Mouse (Mus musculus) G1E (cell line): ENCODE measurements around the gene Jade2. TPM values are rescaled to one million over a fixed set of nuclear protein-coding genes. Genes with fewer than 3 reads are reported as not detected.

Experiments used
- ATAC-seq: 2 replicates; pipeline ENCODE4 v1.8.0; 2016; ENCODE audit warnings: mild to moderate bottlenecking; ENCODE audit not compliant: insufficient number of reproducible peaks, poor library complexity, low FRiP score, severe bottlenecking; ENCODE audit errors: extremely low read depth
- DNase-seq: peaks from one replicate; pipeline ENCODE4 v3.0.0; 2012; ENCODE audit warnings: low spot score
- H3K27me3 ChIP-seq: 2 replicates; pipeline ENCODE4 v1.6.1; 2012; ENCODE audit warnings: mild to moderate bottlenecking, low read length, inconsistent platforms; ENCODE audit not compliant: insufficient read depth
- H3K36me3 ChIP-seq: replicated peaks from 2 replicates; pipeline ENCODE3; 2012; ENCODE audit warnings: mild to moderate bottlenecking, inconsistent platforms
- H3K4me1 ChIP-seq: 2 replicates; pipeline ENCODE4 v1.6.1; 2012; ENCODE audit warnings: low read depth, low read length, inconsistent platforms, mixed read lengths; ENCODE audit not compliant: insufficient read depth
- H3K4me3 ChIP-seq: 2 replicates; pipeline ENCODE4 v1.5.1; 2012; ENCODE audit warnings: low read depth, mild to moderate bottlenecking, inconsistent platforms, low read length, moderate library complexity, mixed read lengths
- H3K9me3 ChIP-seq: replicated peaks from 2 replicates; pipeline ENCODE4 v1.6.1; 2012; ENCODE audit warnings: inconsistent platforms
- CTCF ChIP-seq: IDR thresholded peaks from 2 replicates; pipeline ENCODE4 v1.5.1; 2012; ENCODE audit warnings: low read depth, low read length, inconsistent platforms, mixed read lengths
- GATA1 ChIP-seq: IDR thresholded peaks from 2 replicates; pipeline ENCODE4 v1.6.1; 2012; ENCODE audit warnings: borderline replicate concordance, low read length, inconsistent platforms, mixed read lengths
- GATA2 ChIP-seq: IDR thresholded peaks from 2 replicates; pipeline ENCODE4 v1.6.1; 2012; ENCODE audit warnings: low read depth, low read length, inconsistent platforms, borderline replicate concordance
- POLR2AphosphoS5 ChIP-seq: IDR thresholded peaks from 2 replicates; pipeline ENCODE4 v1.6.1; 2012; ENCODE audit warnings: low read depth, low read length, inconsistent platforms; ENCODE audit not compliant: insufficient replicate concordance
- TAL1 ChIP-seq: conservative IDR thresholded peaks from 2 replicates; pipeline ENCODE4 v1.6.1; 2012; ENCODE audit warnings: low read depth, low read length, inconsistent platforms, mixed read lengths
- polyA plus RNA-seq: library from polyadenylated mRNA; stranded (reverse); fragments of >175 nt; gene quantifications from 2 replicates; pipeline ENCODE4 v1.2.3, GENCODE M21; 2012
- total RNA-seq, 2 experiments: library from RNA; stranded (forward) in 1 of 2; stranded (reverse) in 1 of 2; fragments of 200-1000 nt in 1 of 2; fragments of >200 nt in 1 of 2; fragmentation: Nextera tagmentation in 1 of 2; gene quantifications; 2 replicates each; pipeline ENCODE4 v1.2.3; 2014 to 2017

Jade2 gene
- total and polyA plus RNA-seq, 3 experiments, result 7.0 to 13.7 (median 8.4) TPM

DNA sequence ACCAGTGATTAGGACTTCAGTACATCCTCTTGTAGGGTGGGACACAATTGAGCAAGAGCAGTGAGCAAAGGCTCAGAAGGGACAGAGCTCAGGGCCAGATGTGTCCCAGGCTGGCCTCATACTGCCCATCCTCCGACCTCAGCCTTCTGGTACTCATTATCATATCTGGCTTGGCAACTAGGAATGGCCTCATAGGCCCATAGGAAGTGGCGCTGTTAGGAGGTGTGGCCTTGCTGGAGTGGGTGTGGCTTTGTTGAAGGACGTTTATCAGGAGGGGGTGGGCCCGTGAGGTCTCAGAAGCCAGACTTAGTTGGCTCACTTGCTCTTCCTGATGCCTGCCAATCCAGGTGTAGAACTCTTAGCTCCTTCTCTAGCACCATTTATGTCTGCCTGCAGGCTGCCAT lies 18.3 kb upstream of the Jade2 start:
- H3K27me3 ChIP-seq, result peaks cover 28% of the 10 kb centered on the region
- no peaks in the 10 kb centered on the region for H3K9me3 ChIP-seq
- H3K4me3 ChIP-seq, result no peak overlapping the region
- ATAC-seq (no peak), DNase-seq (no peak)
- H3K36me3 ChIP-seq, result no peaks in the 10 kb centered on the region
- no peak for TF ChIP-seq TAL1
- no peak for TF ChIP-seq POLR2AphosphoS5
- TF ChIP-seq GATA1, result no peak
- no peak for TF ChIP-seq GATA2
- TF ChIP-seq CTCF, result no peak
- peaks cover 8% of the 10 kb centered on the region for H3K4me1 ChIP-seq

DNA sequence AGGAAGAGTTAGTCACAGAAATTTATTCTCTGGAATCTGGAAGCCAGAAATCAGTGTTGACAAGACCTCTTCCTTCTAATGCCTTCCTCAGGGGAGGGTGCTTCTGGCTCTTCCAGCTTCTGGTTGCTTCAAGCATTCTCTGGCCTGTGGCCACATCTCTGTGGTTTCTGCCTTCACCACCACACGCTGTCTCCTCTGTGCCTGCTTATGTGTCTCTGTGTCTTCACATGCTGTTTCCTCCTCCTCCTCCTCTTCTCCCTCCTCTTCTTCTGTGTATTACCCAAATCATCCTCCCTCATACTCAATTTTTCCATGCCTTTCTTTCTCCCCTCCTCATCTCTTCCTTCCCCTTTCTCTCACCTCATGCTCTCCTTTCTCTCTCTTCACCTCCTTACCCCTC lies 17.6 kb upstream of the Jade2 start:
- Histone ChIP-seq H3K4me1 (peaks cover 8% of the 10 kb centered on the region), H3K9me3 (no peaks in the 10 kb centered on the region), H3K4me3 (no peak overlapping the region), H3K27me3 (peaks cover 31% of the 10 kb centered on the region), H3K36me3 (no peaks in the 10 kb centered on the region)
- DNase-seq (no peak), ATAC-seq (no peak)
- no peak for TF ChIP-seq TAL1
- no peak for TF ChIP-seq POLR2AphosphoS5
- TF ChIP-seq CTCF, result no peak
- TF ChIP-seq GATA1, result no peak
- TF ChIP-seq GATA2, result no peak

- Histone ChIP-seq H3K4me1 (peaks cover 8% of the 10 kb centered on the region), H3K9me3 (no peaks in the 10 kb centered on the region), H3K36me3 (no peaks in the 10 kb centered on the region), H3K4me3 (no peak overlapping the region), H3K27me3 (peaks cover 31% of the 10 kb centered on the region)
- ATAC-seq, result no peak
- no peak for DNase-seq
- TF ChIP-seq CTCF (no peak), GATA2 (no peak)
Measured at GRCm38 (mm10) chr11:51874266-51875036, 17.0 kb upstream of the Jade2 start.

GRCm38 (mm10) chr11:51873141-51873540 lies 15.7 kb upstream of the Jade2 start:
- Histone ChIP-seq H3K4me1 (peaks cover 8% of the 10 kb centered on the region), H3K4me3 (no peak overlapping the region), H3K27me3 (peaks cover 27% of the 10 kb centered on the region), H3K36me3 (no peaks in the 10 kb centered on the region), H3K9me3 (no peaks in the 10 kb centered on the region)
- no peak for DNase-seq
- TF ChIP-seq GATA1 (no peak), POLR2AphosphoS5 (no peak), CTCF (no peak), GATA2 (no peak), TAL1 (no peak)
- ATAC-seq, result no peak

DNA sequence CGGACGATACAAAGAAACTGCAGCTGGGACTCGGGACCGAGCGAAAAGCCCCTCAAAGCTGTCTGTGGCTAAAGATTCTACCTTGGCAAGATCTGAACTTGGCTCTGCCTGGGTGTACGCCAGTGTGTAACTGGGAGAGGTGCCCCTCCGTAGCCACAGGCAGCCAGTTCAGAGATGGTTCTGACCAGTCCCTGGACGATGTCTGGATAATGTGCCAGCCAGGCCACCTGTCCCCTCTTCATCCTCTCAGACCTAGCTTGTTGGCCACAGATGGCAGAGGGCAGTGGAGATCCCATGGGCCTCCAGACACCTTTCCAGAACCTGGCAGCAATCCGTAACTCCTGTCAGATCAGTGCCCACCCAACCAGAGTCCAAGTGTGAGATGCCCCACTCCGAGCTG lies 9.8 kb upstream of the Jade2 start:
- H3K36me3 ChIP-seq, result no peaks in the 10 kb centered on the region
- no peak for TF ChIP-seq CTCF
- no peak for TF ChIP-seq TAL1
- no peak for TF ChIP-seq POLR2AphosphoS5
- H3K4me3 ChIP-seq, result no peak overlapping the region
- H3K27me3 ChIP-seq, result peaks cover 14% of the 10 kb centered on the region; the same call in 1 of the 2 replicates
- no peaks in the 10 kb centered on the region for H3K9me3 ChIP-seq
- no peaks in the 10 kb centered on the region for H3K4me1 ChIP-seq
- no peak for DNase-seq
- ATAC-seq, result no peak

GRCm38 (mm10) chr11:51866020-51866419 lies 8.6 kb upstream of the Jade2 start:
- H3K36me3 ChIP-seq, result no peaks in the 10 kb centered on the region
- TF ChIP-seq GATA2 (no peak), GATA1 (no peak), TAL1 (no peak), POLR2AphosphoS5 (no peak), CTCF (no peak)
- H3K4me3 ChIP-seq, result no peak overlapping the region
- no peaks in the 10 kb centered on the region for H3K4me1 ChIP-seq
- no peaks in the 10 kb centered on the region for H3K9me3 ChIP-seq
- DNase-seq, result no peak
- H3K27me3 ChIP-seq, result peaks cover 11% of the 10 kb centered on the region; the same call in 1 of the 2 replicates
- ATAC-seq, result no peak

DNA sequence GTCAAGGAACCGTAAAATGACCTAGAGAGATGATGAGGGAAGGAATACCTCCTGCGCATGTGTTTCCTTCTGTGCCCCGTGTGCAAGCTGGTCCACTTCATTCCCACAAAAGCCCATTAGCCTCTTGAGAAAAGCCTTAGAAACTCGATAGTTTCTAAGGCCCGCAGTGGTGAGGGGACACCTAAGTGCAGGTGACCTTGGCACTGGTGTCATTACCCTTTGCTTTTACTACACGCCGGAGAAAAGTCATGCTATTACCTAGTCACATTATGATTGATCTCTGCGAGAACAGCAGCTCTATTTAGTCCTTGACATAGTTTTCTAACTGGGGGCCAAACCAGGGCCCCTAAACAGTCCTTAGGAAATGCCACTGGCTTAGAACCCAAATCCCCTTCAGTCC lies 3.2 kb upstream of the Jade2 start:
- Histone ChIP-seq H3K4me3 (no peak overlapping the region), H3K27me3 (peaks cover 27% of the 10 kb centered on the region), H3K36me3 (no peaks in the 10 kb centered on the region), H3K9me3 (no peaks in the 10 kb centered on the region), H3K4me1 (peaks cover 25% of the 10 kb centered on the region)
- ATAC-seq (no peak), DNase-seq (no peak)
- no peak for TF ChIP-seq CTCF
- no peak for TF ChIP-seq GATA1
- no peak for TF ChIP-seq TAL1
- no peak for TF ChIP-seq GATA2
- TF ChIP-seq POLR2AphosphoS5, result no peak
